Mouse (Mus musculus): Measurements from ENCODE around the gene Wnt5b.

DNA sequence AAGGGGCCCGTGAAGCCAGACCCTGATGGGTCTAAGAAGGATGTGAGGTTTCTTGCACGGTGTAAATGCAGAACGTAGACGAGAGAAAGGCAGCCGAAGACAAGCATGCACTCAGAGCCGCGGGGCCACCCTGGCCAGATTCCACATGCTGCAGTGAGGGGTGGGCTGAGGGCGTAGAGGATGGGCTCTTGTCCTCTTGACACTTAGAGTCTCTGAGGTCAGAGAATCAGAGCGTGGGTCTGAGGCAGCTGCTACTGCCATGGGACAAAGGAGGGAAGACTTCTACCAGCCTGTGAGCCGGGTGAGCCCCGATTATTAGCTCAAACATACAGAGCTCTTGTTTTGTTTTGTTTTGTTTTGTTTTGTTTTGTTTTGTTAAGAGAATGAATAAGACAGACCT lies 53.6 kb downstream of the Wnt5b start:
- TF ChIP-seq POLR2A (IDR thresholded peaks at IDR 0.05; ENCODE audit: control insufficient read depth in 1 of 2, insufficient read depth in 1 of 2, low read depth in 1 of 2, low read length in 2 of 2, poor library complexity in 1 of 2) (no peak), ETS1 (IDR thresholded peaks at IDR 0.05; ENCODE audit: low read depth, low read length) (no peak), USF2 (IDR thresholded peaks at IDR 0.05; ENCODE audit: borderline replicate concordance in 1 of 2, insufficient read depth in 1 of 2, low read depth in 1 of 2, low read length in 2 of 2) (no peak), ELF1 (IDR thresholded peaks at IDR 0.05; ENCODE audit: low read depth, low read length) (no peak), CTCF (IDR thresholded peaks at IDR 0.05 in 2 of 3, conservative IDR thresholded peaks at IDR 0.05 in 1 of 3; ENCODE audit: control insufficient read depth in 1 of 3, insufficient read depth in 1 of 3, low read depth in 2 of 3, low read length in 3 of 3, poor library complexity in 1 of 3, severe bottlenecking in 1 of 3) (no peak), TBP (IDR thresholded peaks at IDR 0.05; ENCODE audit: low read depth, low read length) (no peak)
